Mouse (Mus musculus): ENCODE data around the gene Ncoa3.

The Ncoa3 gene

DNA sequence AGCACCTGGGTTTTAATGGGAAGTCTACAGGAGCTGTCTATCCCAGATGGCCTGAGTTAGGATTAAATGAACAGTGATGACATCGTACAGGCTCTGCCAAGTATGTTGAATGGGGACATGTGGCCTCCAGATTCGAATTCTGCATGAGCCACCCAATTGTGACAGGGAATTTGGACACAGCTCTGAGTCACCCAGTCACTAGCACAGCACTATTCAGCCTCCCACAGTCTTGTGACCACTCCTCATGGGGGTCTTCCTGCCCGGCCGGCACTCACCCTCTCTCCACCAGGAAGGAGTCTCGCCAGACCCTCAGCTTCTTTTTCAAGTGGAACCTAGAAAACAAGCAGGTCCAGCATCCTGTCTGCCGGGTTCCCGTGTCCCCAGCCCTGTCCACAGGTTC is 91.7 kb downstream of the Ncoa3 start:
- no peak for TF ChIP-seq GATA4 (IDR thresholded peaks at IDR 0.05; ENCODE audit: insufficient replicate concordance, low read length)

DNA sequence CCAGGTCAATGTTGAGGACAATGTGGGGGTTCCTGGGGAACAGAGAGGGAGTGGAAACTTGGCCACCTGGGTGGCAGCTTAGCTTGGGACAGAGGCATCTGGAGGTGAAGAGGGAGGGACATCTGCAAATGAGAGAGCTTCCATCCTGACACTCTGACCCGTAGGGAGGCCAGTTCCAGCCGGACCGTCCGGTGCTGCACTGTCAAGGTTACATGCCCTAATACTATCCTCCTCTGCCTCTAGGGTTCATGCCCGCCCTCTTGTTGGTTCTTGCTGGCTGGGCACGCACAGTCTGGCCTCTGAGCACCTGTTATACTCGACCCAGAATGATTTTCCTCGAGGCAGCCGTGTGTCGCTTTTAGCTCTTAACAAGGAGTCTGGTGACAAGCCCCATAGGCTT is 93.3 kb downstream of the Ncoa3 start:
- TF ChIP-seq GATA4 (IDR thresholded peaks at IDR 0.05; ENCODE audit: insufficient replicate concordance, low read length): no peak

DNA sequence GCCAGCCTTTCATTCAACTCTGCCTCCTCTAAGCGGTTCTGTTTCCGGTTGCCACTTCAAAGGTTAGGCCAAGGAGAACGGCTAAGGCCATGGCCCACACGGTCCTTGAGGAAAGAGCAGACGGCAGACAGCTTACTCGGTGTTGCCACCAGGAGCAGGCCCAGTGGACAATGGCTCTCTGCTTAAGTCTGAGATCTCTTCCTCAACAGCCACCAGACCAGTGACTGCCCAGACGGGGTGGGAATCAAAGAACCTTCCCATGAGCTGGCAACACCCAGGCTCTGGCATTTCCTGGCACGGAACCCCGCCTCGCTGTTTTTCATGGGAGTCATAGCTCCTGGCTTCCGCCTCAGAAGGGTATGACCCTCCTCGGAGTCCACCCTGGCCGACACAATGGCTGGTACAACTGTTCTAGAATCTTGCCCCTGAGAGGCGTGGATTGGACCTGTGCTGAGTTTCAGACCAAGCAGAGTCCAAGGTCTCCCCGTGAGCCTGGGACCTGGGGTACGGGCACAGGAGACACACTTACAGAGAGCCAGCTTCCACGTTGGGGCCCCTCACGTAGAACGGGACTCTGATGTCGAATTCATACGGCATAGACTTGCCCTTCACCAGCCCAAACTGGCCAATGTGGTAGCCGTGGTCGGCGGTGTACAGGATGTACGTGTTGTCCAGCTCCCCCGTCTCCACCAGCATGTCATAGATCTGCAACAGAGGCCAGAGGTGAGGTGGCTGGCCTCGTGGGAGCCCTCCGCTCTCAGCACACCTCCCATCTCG is 94.2 kb downstream of the Ncoa3 start:
- TF ChIP-seq GATA4 (IDR thresholded peaks at IDR 0.05; ENCODE audit: insufficient replicate concordance, low read length): no peak

DNA sequence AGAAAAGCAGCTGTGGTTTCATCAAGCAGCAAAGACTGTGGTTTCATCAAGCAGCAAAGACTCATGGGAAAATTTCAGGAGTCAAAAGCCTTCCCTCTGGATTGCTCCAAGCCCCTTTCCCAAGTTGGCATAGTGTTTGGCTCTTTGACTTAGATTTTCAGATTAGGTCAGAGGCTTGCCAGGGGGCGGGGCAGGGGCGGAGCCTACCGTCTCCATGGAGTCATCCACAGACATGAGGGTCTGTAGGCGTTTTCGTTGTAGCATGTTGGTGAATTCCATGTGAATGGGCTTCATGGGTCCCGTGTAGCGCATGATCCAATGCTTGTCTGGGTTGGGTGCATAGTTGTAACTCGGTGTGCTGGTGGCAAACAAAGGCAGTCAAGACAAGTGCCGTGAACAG is 96.6 kb downstream of the Ncoa3 start:
- TF ChIP-seq GATA4 (IDR thresholded peaks at IDR 0.05; ENCODE audit: insufficient replicate concordance, low read length): no peak

DNA sequence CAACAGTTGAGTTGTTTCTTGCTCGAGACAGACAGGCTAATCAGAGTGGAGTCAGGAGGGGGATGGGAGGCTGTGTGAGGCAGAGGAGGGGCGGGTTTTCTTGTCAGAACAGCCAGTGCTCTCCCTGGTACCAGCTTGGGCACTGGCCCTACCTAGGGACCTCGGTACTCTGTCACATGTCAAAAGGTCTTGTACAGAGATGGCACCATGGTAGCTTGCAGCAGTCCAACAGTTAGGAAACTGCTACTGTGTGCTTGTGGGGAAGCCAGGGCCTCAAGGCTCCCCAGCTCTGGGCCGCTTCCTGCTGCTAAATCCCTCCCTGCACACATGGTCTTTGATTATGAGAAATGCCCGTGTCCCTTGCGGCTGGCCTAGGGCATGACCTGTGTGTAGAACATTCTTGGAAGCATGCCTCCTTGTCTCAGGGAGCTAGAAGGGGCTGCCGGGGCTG is 97.7 kb downstream of the Ncoa3 start:
- no peak for TF ChIP-seq GATA4 (IDR thresholded peaks at IDR 0.05; ENCODE audit: insufficient replicate concordance, low read length)

DNA sequence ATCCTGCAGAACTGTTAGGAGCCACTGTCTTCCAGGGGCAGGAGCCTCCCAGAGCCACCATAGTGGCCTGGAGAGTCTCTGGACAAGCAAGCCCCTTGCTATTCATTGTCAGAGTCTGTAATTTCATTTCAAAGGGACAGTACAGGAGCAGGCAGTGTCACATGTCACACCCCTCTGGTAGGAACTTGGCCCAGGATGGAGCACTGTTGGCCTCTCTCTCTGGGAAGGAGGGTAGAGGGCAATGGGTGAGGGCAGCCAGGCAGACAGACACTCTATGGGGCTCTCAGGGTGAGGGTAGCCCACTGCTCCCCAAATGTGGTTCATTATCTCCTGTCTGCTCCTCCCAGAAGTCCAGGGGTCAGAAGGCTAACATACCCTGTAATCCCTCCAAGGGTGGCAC is 99.2 kb downstream of the Ncoa3 start:
- TF ChIP-seq GATA4 (IDR thresholded peaks at IDR 0.05; ENCODE audit: insufficient replicate concordance, low read length): no peak

DNA sequence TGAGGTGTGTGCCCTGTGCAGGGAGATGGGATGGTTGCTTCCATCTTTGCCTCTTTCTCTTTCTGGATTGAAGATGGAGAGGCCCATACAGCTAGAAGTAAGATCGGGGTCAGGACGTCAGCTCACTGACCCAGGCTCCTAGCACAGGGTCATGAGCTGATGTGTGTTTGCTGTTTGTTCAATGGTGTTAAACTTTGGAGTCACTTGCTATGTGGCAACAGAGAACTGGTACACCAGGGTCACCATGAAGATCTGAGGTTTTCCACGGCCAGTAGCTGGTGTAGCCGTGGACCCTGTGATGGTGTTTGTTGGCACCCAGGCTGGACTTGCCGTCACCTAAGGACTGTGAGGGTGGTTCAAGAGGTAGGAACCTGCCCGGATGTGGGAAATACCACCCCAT is 100.0 kb downstream of the Ncoa3 start:
- TF ChIP-seq GATA4 (IDR thresholded peaks at IDR 0.05; ENCODE audit: insufficient replicate concordance, low read length): no peak

DNA sequence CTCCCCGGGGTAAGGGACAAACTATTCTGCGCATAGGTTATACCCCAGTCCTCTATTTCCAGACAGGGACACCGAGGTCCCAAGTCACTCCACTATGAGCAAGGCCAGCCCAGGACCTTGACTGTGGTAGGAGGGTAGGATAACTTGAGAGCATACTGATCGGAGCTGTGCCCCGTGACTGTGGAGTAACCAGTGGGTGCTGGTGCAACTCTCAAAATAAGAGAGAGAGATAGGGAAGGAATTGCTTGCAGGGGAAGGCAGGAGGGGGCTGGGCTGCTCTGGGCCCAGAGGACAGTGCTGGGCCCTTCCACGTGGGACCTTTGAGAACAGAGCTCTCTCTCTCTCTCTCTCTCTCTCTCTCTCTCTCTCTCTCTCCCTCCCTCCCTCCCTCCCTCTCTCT is 103.9 kb downstream of the Ncoa3 start:
- TF ChIP-seq GATA4 (IDR thresholded peaks at IDR 0.05; ENCODE audit: insufficient replicate concordance, low read length): no peak

DNA sequence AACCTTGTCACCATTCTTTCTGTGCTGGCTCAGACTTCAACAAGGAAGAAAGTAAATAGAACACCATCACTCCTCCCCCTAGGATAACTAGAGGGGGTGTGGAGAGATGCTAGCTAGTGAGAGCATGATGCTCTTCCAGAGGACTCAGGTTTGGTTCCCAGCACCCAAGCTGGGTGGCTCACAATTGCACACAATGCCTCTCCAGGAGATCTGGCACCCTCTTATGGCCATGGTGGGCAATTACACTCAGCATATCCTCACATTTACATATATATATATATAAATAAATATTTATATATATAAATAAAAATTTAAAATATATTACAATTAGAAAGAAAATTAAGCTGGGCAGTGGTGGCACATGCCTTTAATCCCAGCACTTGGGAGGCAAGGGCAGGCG is 104.4 kb downstream of the Ncoa3 start:
- no peak for TF ChIP-seq GATA4 (IDR thresholded peaks at IDR 0.05; ENCODE audit: insufficient replicate concordance, low read length)

DNA sequence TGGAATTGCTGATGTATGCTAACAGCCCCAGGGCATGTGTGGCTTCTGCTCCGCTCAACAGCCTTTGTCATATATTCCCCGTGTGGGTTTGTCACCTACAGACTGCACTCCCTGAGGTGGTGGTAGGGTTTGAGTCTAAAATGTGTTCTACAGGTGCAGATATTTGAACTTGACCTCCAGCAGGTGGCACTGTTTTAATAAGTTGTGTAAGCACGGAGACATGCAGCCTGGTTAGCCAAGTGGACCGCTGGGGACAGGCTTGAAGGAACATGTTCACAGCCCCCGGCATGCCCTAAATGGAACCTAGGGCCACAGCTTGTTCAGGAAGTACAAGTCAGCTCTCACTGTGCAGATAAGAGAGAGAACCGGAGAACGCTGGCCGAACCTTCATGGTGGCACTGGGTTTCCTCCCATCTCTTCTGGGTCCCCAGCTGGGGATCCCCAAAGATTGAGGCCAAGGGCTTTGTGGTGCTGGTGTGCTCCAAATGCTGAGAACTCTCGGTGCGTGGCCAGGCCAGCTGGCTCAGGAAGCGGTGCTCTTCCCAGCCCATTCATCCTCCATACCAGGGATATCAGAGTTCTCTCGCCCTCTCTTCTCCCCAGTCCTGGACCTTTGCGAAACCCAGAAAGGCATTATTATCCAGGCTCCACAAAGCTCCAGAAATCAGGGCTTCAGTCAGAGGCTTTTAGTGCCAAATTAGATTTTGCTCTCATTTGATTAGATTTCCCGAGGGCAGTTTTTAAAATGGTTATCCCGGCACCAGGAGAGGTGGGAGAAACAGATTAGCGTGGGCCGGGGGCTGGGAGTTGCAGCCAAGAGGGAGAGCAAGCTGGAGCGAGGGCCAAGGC is 105.2 kb downstream of the Ncoa3 start:
- no peak for TF ChIP-seq GATA4 (IDR thresholded peaks at IDR 0.05; ENCODE audit: insufficient replicate concordance, low read length)

DNA sequence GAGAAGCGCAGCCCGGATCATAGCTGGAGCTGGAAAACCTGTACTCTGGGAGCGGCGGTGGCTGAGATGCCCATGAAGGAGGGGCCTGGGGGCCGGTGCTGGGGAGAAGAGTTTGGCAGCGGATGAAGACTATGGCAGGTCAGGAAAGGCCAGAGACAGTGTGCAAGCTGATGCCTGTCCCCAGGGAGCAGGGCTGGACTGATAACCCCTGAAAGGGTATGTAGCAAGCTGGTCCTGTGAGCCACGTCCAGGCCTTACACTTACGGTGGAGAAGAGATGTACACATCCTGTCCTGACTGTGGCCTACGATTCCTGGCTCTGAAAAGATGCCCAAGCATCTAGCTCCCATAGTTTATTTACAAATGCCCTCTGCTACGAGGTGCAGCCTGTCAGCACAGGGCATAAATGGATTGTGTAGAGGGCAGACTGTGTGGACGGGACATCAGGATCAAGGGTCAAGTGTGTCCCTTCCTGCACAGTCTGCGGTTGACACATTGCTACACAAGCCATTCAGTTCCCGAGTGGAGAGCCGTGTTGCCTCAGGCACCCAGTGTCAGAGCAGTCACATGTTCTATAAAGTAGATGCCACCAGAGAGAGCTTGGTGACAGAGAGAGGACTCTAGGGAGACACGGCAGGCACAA is 106.0 kb downstream of the Ncoa3 start:
- no peak for TF ChIP-seq GATA4 (IDR thresholded peaks at IDR 0.05; ENCODE audit: insufficient replicate concordance, low read length)

DNA sequence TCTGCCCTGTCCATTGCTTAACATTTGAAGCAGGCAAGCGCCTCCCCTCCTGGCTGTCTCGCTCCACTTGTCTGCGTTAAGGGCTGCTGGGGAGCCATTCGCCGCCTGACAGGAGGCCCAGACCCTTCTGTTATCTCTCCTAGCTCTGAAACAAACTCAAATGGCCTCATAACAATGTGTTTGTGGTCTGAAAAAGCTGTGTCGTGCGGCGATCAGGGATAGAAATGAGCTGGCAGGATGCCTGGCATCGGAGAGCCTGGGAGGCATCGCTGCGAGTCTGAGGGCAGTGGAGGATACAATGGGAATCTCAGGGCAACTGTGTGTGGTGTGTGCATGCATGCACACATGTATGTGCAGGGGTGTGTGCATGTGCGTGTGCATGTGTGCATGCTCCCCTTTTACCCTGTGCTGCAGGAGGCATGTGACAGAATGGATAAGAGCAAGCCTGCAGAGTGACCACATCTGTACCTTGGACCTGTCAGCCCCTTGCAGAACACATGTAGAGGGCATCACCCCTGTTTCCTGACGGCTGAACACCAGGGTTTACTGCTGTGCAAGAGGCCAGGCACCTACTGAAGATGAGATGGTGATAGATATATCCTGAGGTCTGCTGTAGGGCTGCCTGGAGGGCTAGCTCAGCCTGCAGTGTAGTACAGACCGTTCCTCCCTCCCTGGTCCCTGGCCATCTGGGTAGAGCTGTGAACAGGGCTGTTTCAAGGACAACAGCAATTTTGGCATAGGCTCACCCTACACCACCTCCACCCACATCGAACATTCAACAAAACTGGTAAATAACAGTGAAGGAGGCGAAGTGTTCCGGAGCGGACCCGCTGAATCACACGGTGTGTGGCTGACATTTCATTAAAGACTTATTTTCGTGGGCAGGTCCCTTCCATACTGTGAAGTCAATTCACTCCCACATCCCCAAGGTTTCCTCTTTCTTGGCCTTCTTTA is 108.2 kb downstream of the Ncoa3 start:
- no peak for TF ChIP-seq GATA4 (IDR thresholded peaks at IDR 0.05; ENCODE audit: insufficient replicate concordance, low read length)

DNA sequence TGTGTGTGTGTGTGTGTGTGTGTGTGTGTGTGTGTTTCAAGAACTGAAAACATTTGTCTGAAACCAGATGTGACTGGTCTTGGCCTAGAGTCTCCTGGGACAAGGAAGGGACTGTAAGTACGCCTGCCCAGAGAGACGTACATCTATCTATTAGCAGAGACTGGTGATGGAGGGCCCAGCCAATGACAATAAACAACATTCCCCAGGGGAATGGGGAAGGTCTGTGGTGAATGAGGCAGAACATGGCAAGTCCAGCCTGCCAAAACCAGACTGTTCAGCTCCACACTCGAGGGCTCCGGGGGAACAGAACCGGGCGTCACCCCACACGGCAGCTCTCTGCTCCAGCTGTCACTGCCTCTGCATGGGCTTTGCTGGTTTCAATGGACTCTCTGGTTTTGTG is 110.5 kb downstream of the Ncoa3 start:
- no peak for TF ChIP-seq GATA4 (IDR thresholded peaks at IDR 0.05; ENCODE audit: insufficient replicate concordance, low read length)

DNA sequence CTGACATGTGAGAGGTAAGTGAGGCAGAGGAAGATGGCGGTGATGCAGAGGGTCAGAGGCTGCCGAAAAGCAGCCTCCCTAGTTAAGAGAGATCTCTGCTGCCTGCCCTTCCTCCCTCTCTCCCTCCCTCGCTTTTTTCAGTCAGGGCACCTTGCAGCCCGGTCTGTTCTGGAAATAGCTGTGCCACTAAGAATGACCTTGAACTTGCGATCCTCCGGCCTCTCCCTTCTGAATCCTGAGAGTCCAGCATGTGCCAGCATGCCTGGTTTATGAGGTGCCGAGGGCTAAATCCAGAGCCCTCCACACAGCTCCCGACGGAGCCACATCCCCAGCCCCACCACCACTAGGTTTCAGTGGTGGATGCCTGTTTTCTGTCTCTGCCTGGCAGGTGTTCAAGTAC is 113.5 kb downstream of the Ncoa3 start:
- no peak for TF ChIP-seq GATA4 (IDR thresholded peaks at IDR 0.05; ENCODE audit: insufficient replicate concordance, low read length)

DNA sequence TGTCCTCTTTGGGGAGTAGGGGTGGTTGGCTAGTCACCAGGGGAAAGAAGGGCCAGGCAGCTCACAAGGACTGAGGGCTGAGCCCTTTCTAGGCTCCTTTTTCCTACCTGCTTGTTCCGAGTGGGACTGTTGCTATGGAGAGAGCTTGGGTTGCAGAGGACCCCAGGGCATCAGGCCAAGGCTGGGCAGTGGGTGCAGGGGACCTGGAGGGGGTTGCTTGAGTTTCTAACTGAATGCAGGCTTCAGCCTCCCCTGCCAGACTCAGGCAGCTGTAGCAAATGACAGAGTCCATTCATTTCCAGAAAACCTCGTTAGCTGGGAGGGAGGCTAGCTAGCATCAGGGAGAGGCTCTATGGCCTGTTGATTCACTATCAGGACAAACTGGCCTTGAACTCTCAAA is 114.2 kb downstream of the Ncoa3 start:
- no peak for TF ChIP-seq GATA4 (IDR thresholded peaks at IDR 0.05; ENCODE audit: insufficient replicate concordance, low read length)
